8 mouse cellular contexts compared by ENCODE assay signal in the genomic region with DNA sequence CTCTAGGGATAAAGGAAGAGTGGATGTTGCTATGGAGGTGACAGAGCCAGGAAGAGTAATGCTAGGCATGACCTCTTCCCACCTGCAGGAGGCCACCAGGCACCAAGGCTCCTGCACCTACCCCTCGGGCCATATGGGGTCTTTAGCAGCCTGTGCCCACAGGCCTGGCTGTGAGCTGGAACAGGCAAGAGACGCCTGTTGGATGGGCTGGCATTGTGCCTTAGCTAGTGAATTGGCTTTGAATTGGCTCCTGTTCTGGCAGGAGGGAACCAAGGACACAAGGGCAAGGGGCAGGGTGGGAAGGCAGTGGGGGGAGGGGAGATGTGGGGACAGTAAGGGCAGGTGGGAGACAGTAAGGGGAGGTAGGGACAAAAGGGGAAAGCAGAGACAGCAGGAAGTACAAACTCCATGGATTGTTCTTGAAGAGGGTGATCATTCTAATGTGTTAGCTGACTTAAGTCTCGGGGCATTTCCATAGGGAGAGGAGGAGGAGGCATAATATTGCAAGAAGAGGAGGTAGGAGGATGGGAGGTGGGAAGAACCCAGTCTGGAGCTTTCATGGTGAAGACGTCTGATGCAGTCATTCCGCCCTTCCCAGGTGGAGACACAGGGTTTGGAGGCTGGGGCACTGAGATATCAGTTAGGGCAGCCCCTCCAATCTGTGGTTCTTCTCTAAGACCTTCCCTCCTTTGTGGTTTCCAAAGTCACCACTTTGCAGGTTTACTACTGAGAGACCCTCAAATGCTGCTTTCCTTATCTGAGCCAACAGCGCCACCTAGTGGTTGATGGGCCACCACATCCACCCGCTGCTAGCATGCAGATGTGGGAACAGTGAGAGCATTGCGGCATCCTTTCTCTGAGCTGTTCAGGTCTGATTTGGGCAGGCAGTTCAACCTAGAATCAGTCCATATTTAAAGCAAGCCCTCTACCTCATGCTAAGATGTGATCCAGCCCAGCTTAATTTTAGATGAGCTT.
A peak's percentile ranks its signal among the peaks of the same experiment; 100 is the strongest.
DNase-seq lines count a peak whose midpoint lies in the region; ATAC-seq and TF ChIP-seq lines count a peak whose summit lies in the region.

No protein-coding gene starts in this region.

- no peak overlapping the region for H3K27ac ChIP-seq in forebrain, embryonic 14.5 days (ENCODE audit: low read depth, low read length)

- in situ Hi-C loops in Patski (cut with MboI; ENCODE audit: low pct_unique_long_range_greater_than_20kb), result no loop called here

- peaks cover 41% of the 10 kb centered on the region for H3K36me3 ChIP-seq in forebrain, embryonic 14.5 days (ENCODE audit: control insufficient read depth, insufficient read depth, low read length)

- H3K4me2 ChIP-seq in forebrain, embryonic 14.5 days (ENCODE audit: low read length), result no peak overlapping the region

- POLR2A ChIA-PET in Patski (lab: Charles Lee), result no interaction called here

- peak; percentile 84 for TF ChIP-seq CTCF in Patski (IDR thresholded peaks at IDR 0.05)

- peaks cover 3% of the 10 kb centered on the region for H3K27me3 ChIP-seq in Patski
- no peaks in the 10 kb centered on the region for H3K27me3 ChIP-seq in forebrain, embryonic 14.5 days (replicated peaks; ENCODE audit: control insufficient read depth, insufficient read depth, low read length)

- 25% methylated on average over 8 of the region's 8 CpGs for WGBS in forebrain, embryonic 14.5 days

- no peak for DNase-seq in Patski (ENCODE audit: low read depth, low spot score)
- peak; percentile 34 for DNase-seq in c-Kit-positive CD71-positive TER-119-positive erythroid progenitor cells, embryonic 14.5 days (ENCODE audit: low spot score)
- peak; percentile 95 for DNase-seq in forebrain, embryonic 14.5 days (ENCODE audit: low spot score)
- peak; percentile 52 for DNase-seq in hindlimb bud, embryonic 11.5 days (ENCODE audit: extremely low spot score, low read depth, low spot score)
- DNase-seq in left cerebral cortex, adult 11 months (ENCODE audit: low spot score), result peak; percentile 70
- DNase-seq in right cerebral cortex, postnatal 14 days, result peak; percentile 94
- DNase-seq in yolk sac, embryonic 10.5 days (ENCODE audit: low spot score), result peak; percentile 58

- no peak overlapping the region for H3K9ac ChIP-seq in forebrain, embryonic 14.5 days (ENCODE audit: low read length)

- no peak overlapping the region for H3K4me3 ChIP-seq in forebrain, embryonic 14.5 days (ENCODE audit: low read depth, low read length)

- H3K4me1 ChIP-seq in forebrain, embryonic 14.5 days (ENCODE audit: control insufficient read depth, insufficient read depth, low read length), result no peaks in the 10 kb centered on the region

- CTCF ChIA-PET in Patski (lab: Charles Lee), result interaction anchor here (0.7 to 2.7 kb wide), 9 partner anchors 9 to 123 kb away, joined by 3 to 8 read pairs (median 3); no protein-coding TSS in a partner anchor

- no peak for ATAC-seq in Patski
- peak; percentile 92 for ATAC-seq in forebrain, embryonic 14.5 days
- ATAC-seq in megakaryocyte progenitor cell, adult 5-6 weeks (replicated peaks; ENCODE audit: poor library complexity), result peak; percentile 88

- H3K9me3 ChIP-seq in forebrain, embryonic 14.5 days (replicated peaks; ENCODE audit: control insufficient read depth, low read length), result no peaks in the 10 kb centered on the region
